In the genomic region with DNA sequence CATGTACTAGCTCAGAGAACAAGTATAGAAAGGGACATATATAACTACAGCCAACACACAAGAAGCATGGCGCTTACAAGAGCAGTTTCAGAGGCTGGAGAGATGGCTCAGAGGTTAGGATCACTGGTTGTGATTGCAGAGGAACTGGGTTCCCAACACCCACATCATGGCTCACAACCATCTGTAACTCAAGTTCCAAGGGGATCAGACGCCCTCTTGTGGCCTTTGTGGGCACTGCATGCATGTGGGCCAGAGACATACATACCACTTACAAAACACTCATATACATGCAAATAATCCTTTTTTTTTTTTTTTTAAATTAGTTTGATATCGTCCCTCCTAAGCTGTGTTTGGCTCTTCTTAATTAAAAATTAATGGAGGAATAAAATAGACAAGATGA, we compare ENCODE assay signal across 10 mouse cellular contexts. TPM values are rescaled to one million over a fixed set of nuclear protein-coding genes. Genes with fewer than 3 reads are reported as not detected.
DNase-seq lines count a peak whose midpoint lies in the region; ATAC-seq and TF ChIP-seq lines count a peak whose summit lies in the region.
"Had no signal": no experiment of that assay in that cellular context is flagged by ENCODE, and none has a peak within 500 bp of the region (broad histone marks: within the 10 kb centered on the region; RNA-seq: fewer than 3 reads in every experiment).

No protein-coding gene starts in this region.

- no peaks in the 10 kb centered on the region for H3K36me3 ChIP-seq in heart, embryonic 12.5 days

- TF ChIP-seq POLR2A in bone marrow, adult 2 months (IDR thresholded peaks at IDR 0.05; ENCODE audit: borderline replicate concordance, control insufficient read depth, low read depth, low read length) = no peak

- ATAC-seq in CD4-positive, CD25-positive, alpha-beta regulatory T cell, adult 4 months = no peak
- ATAC-seq in heart, embryonic 12.5 days (ENCODE audit: insufficient number of reproducible peaks, low FRiP score) = no peak

- intact Hi-C loops in left cerebral cortex, postnatal 36 days (cut with DNase I) = no loop called here

- H3K4me3 ChIP-seq in layer of hippocampus, adult 2 months = no peak overlapping the region
- H3K4me3 ChIP-seq in bone marrow, adult 2 months (replicated peaks; ENCODE audit: control insufficient read depth, low read depth, low read length) = no peak overlapping the region
- H3K4me3 ChIP-seq in heart, embryonic 12.5 days = no peak overlapping the region
- H3K4me3 ChIP-seq: myocyte had no signal

- H3K9me3 ChIP-seq in heart, embryonic 12.5 days (replicated peaks) = no peaks in the 10 kb centered on the region

- no peaks in the 10 kb centered on the region for H3K4me1 ChIP-seq in bone marrow, adult 2 months (ENCODE audit: control insufficient read depth, insufficient read depth, low read length)
- no peaks in the 10 kb centered on the region for H3K4me1 ChIP-seq in heart, embryonic 12.5 days (replicated peaks)

- TF ChIP-seq CTCF in layer of hippocampus, adult 2 months (conservative IDR thresholded peaks at IDR 0.05) = peak; percentile 76
- peak; percentile 83 for TF ChIP-seq CTCF in bone marrow, adult 2 months (IDR thresholded peaks at IDR 0.05; ENCODE audit: control insufficient read depth, insufficient read depth, low read length)

- peak; percentile 76 for DNase-seq in CD4-positive, CD25-positive, alpha-beta regulatory T cell, adult 2 months (ENCODE audit: low read depth, low spot score)
- peak in 1 of 2 experiments; percentile 35 for DNase-seq in layer of hippocampus, adult 2 months (ENCODE audit: low spot score in 2 of 2)
- no peak for DNase-seq in layer of hippocampus, adult 18-20 months (ENCODE audit: low spot score in 2 of 2)
- peak; percentile 41 for DNase-seq in lung, postnatal 36 days
- no peak for DNase-seq in left cerebral cortex, postnatal 36 days (ENCODE audit: low spot score in 2 of 2)

- H3K9ac ChIP-seq in heart, embryonic 12.5 days = no peak overlapping the region

- no peak overlapping the region for H3K27ac ChIP-seq in layer of hippocampus, adult 2 months
- H3K27ac ChIP-seq in bone marrow, adult 2 months (ENCODE audit: control insufficient read depth, insufficient read depth, low read depth, low read length, poor library complexity) = no peak overlapping the region
- no peak overlapping the region for H3K27ac ChIP-seq in heart, embryonic 12.5 days (ENCODE audit: poor library complexity, severe bottlenecking)

- 53% methylated on average over 3 of the region's 3 CpGs for WGBS in bone marrow, adult 2 months
- WGBS in heart, embryonic 12.5 days = 47% methylated on average over 3 of the region's 3 CpGs

- H3K4me2 ChIP-seq in heart, embryonic 12.5 days = no peak overlapping the region

- H3K27me3 ChIP-seq in heart, embryonic 12.5 days (replicated peaks) = no peaks in the 10 kb centered on the region

RNA-seq across cellular contexts. Expression of a gene that starts 35.3 kb away (rescaled TPM):
- polyA plus RNA-seq in CD4-positive, CD25-positive, alpha-beta regulatory T cell, adult 4 months (2017; shearing (Covaris generic)) = not detected
- not detected for total RNA-seq in layer of hippocampus, adult 2 months (2021)
- total RNA-seq in layer of hippocampus, adult 18-20 months (2021) = not detected
- not detected in 2 replicates for polyA plus RNA-seq in bone marrow, adult 2 months (2011; ENCODE audit: insufficient read depth, insufficient read length, low replicate concordance, missing spikeins)
- total RNA-seq in left cerebral cortex, postnatal 36 days (2021) = not detected
- polyA plus RNA-seq in heart, embryonic 12.5 days (2016; fragmentation: Nextera tagmentation; extraction: Ambion mirVana) = not detected in 2 replicates
- polyA plus RNA-seq: heart, embryonic 16.5 days; myocyte had no signal

RNA-seq across cellular contexts. Expression of a gene that starts 42.8 kb away (rescaled TPM):
- polyA plus RNA-seq in CD4-positive, CD25-positive, alpha-beta regulatory T cell, adult 4 months (2017; shearing (Covaris generic)) = under 1 TPM in 1 of 2 experiments, not detected in 1; 0.37 TPM
- total RNA-seq in layer of hippocampus, adult 2 months (2021) = 10 to 100 TPM in 1 of 2 experiments, 1 to 10 TPM in 1; 9.8 to 11.0 TPM
- total RNA-seq in layer of hippocampus, adult 18-20 months (2021) = 1 to 10 TPM; 7.1 to 7.9 TPM
- 2.6 and 3.8 TPM in 2 replicates for polyA plus RNA-seq in bone marrow, adult 2 months (2011; ENCODE audit: insufficient read depth, insufficient read length, low replicate concordance, missing spikeins)
- 1 to 10 TPM; 4.8 to 7.0 TPM for total RNA-seq in left cerebral cortex, postnatal 36 days (2021)
- 0.20 TPM in 1 of 2 replicates, not detected in the other for polyA plus RNA-seq in heart, embryonic 12.5 days (2016; fragmentation: Nextera tagmentation; extraction: Ambion mirVana)

RNA-seq across cellular contexts. Expression of a gene that starts 50.5 kb away (rescaled TPM):
- not detected for polyA plus RNA-seq in CD4-positive, CD25-positive, alpha-beta regulatory T cell, adult 4 months (2017; shearing (Covaris generic))
- not detected for total RNA-seq in layer of hippocampus, adult 2 months (2021)
- not detected for total RNA-seq in layer of hippocampus, adult 18-20 months (2021)
- not detected in 2 replicates for polyA plus RNA-seq in bone marrow, adult 2 months (2011; ENCODE audit: insufficient read depth, insufficient read length, low replicate concordance, missing spikeins)
- not detected for total RNA-seq in left cerebral cortex, postnatal 36 days (2021)
- not detected in 2 replicates for polyA plus RNA-seq in heart, embryonic 12.5 days (2016; fragmentation: Nextera tagmentation; extraction: Ambion mirVana)
- polyA plus RNA-seq: myocyte had no signal

Comparison
In these comparisons a context has a peak if more than half of its experiments do, and no peak if none do; other contexts are left out.
1. DNase-seq: peak in CD4-positive, CD25-positive, alpha-beta regulatory T cell, adult 2 months (single experiment) and lung, postnatal 36 days (single experiment); none in layer of hippocampus, adult 18-20 months (0 of 2) and left cerebral cortex, postnatal 36 days (0 of 2).